Mouse (Mus musculus): ENCODE results near the gene Frg2f1. TPM values are rescaled to one million over a fixed set of nuclear protein-coding genes. Genes with fewer than 3 reads are reported as not detected.

Frg2f1 gene
- polyA plus RNA-seq, 1 experiment, result 2.2 TPM

DNA sequence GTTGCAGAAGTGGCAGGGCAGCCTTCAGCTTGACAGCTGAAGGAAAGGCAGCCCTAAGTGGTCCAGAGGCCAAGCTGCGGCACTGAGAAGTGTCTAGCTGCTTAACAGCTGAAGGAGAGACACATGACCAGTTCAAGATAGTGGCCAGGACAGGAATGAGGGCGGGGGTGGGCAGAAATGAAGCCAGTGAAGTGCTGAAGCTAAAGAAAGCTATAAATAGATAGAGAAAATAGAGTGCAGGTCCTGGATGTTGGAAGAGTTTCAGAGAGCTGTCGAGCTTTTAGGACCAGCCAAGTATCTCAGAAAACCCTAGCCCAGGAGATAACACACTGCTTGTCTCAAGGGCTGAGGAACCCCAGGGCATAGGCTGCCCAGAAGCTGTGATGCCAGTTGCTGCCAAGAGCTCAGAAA lies 26.6 kb downstream of the Frg2f1 start:
- Histone ChIP-seq H3K27ac (ENCODE audit: insufficient read depth, low read length) (no peak overlapping the region), H3K9me3 (replicated peaks; ENCODE audit: control insufficient read depth, insufficient read depth, low read length, poor library complexity, severe bottlenecking) (no peaks in the 10 kb centered on the region; the same call in 1 of the 2 replicates), H3K4me1 (ENCODE audit: control insufficient read depth, insufficient read depth, low read length) (no peaks in the 10 kb centered on the region), H3K36me3 (ENCODE audit: control insufficient read depth, insufficient read depth, low read length, poor library complexity, severe bottlenecking) (no peaks in the 10 kb centered on the region), H3K9ac (ENCODE audit: low read depth, poor library complexity, severe bottlenecking) (no peak overlapping the region), H3K4me3 (ENCODE audit: low read depth, low read length) (no peak overlapping the region), H3K27me3 (ENCODE audit: control insufficient read depth, insufficient read depth, low read length, poor library complexity, severe bottlenecking) (no peaks in the 10 kb centered on the region)
- TF ChIP-seq POLR2A (IDR thresholded peaks at IDR 0.05; ENCODE audit: insufficient read depth, low read length) (no peak), CTCF (IDR thresholded peaks at IDR 0.05; ENCODE audit: low read depth, low read length) (no peak), EP300 (IDR thresholded peaks at IDR 0.05; ENCODE audit: insufficient read depth, low read depth, low read length) (no peak)

DNA sequence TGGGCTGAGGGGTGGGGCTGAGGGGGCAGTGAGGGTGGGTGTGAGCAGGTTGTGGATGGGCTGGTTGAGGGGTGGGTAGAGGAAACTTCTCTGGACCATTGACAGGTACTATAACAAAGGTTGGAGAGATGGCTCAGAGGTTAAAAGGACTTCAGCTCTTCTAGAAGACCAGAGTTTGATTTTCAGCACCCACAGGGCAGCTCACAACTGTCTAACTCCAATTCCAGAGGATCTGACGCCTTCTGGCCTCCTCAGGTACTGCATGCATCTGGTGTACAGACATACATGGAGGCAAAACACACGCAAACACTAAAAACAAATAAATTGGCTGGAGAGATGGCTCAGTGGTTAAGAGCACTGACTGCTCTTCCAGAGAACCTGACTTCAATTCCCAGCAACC lies 27.7 kb downstream of the Frg2f1 start:
- Histone ChIP-seq H3K4me3 (ENCODE audit: low read depth, low read length) (no peak overlapping the region), H3K27ac (ENCODE audit: insufficient read depth, low read length) (no peak overlapping the region), H3K36me3 (ENCODE audit: control insufficient read depth, insufficient read depth, low read length, poor library complexity, severe bottlenecking) (no peaks in the 10 kb centered on the region), H3K9ac (ENCODE audit: low read depth, poor library complexity, severe bottlenecking) (no peak overlapping the region), H3K27me3 (ENCODE audit: control insufficient read depth, insufficient read depth, low read length, poor library complexity, severe bottlenecking) (no peaks in the 10 kb centered on the region), H3K4me1 (ENCODE audit: control insufficient read depth, insufficient read depth, low read length) (no peaks in the 10 kb centered on the region), H3K9me3 (replicated peaks; ENCODE audit: control insufficient read depth, insufficient read depth, low read length, poor library complexity, severe bottlenecking) (no peaks in the 10 kb centered on the region; the same call in 1 of the 2 replicates)
- no peak for TF ChIP-seq CTCF (IDR thresholded peaks at IDR 0.05; ENCODE audit: low read depth, low read length)
- TF ChIP-seq POLR2A (IDR thresholded peaks at IDR 0.05; ENCODE audit: insufficient read depth, low read length), result no peak
- TF ChIP-seq EP300 (IDR thresholded peaks at IDR 0.05; ENCODE audit: insufficient read depth, low read depth, low read length), result no peak

DNA sequence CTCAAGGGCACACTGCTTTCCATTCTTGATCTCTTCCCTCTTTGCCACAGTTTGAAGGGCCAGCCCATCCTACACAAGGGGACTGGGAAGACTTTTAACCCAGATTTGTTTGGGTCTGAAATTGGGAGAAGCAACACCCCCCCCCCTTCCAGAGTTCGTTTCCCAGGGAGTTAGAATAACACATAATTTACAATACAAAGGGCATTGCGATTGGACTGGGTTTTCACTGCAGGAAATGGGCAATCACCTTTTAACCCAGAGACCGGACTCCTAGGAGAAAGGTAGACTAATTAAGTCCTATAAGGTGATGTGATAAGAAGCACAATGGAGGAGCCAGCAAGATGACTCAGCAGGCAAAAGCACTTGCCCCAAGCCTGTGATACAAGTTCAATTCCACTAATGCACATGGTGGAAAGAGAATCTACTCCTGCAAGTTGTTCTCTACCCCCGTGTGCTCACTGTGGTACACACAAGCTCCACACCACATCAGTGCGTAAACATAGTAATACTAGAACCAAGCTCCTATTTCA lies 40.9 kb downstream of the Frg2f1 start:
- Histone ChIP-seq H3K4me1 (ENCODE audit: control insufficient read depth, insufficient read depth, low read length) (peaks cover 3% of the 10 kb centered on the region), H3K27me3 (ENCODE audit: control insufficient read depth, insufficient read depth, low read length, poor library complexity, severe bottlenecking) (peaks cover 3% of the 10 kb centered on the region; the same call in 1 of the 2 replicates), H3K27ac (ENCODE audit: insufficient read depth, low read length) (no peak overlapping the region), H3K9ac (ENCODE audit: low read depth, poor library complexity, severe bottlenecking) (no peak overlapping the region), H3K36me3 (ENCODE audit: control insufficient read depth, insufficient read depth, low read length, poor library complexity, severe bottlenecking) (no peaks in the 10 kb centered on the region), H3K4me3 (ENCODE audit: low read depth, low read length) (no peak overlapping the region), H3K9me3 (replicated peaks; ENCODE audit: control insufficient read depth, insufficient read depth, low read length, poor library complexity, severe bottlenecking) (no peaks in the 10 kb centered on the region)
- TF ChIP-seq CTCF (IDR thresholded peaks at IDR 0.05; ENCODE audit: low read depth, low read length) (no peak), EP300 (IDR thresholded peaks at IDR 0.05; ENCODE audit: insufficient read depth, low read depth, low read length) (no peak), POLR2A (IDR thresholded peaks at IDR 0.05; ENCODE audit: insufficient read depth, low read length) (no peak)

DNA sequence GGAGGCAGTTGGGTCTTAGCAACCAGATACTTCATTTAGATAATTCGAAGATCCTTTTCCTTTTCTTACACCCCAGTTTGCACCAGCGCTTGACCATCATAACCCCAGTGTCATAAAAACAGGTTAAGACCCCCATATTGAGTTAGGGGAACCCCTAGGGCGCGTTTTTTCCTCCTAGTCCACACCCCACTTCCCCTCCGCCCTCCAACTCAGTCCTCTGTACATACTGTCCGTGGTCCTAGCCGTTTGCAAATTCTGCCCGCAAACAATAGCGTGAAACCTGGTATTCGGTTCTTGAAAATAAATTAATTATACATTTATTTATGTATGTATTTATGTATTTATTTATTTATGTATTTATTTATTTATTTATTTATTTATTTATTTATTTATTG lies 46.4 kb downstream of the Frg2f1 start:
- Histone ChIP-seq H3K9ac (ENCODE audit: low read depth, poor library complexity, severe bottlenecking) (peak overlapping the region; percentile 56), H3K4me1 (ENCODE audit: control insufficient read depth, insufficient read depth, low read length) (peaks cover 3% of the 10 kb centered on the region), H3K4me3 (ENCODE audit: low read depth, low read length) (peak overlapping the region; percentile 59), H3K27ac (ENCODE audit: insufficient read depth, low read length) (no peak overlapping the region), H3K36me3 (ENCODE audit: control insufficient read depth, insufficient read depth, low read length, poor library complexity, severe bottlenecking) (no peaks in the 10 kb centered on the region), H3K9me3 (replicated peaks; ENCODE audit: control insufficient read depth, insufficient read depth, low read length, poor library complexity, severe bottlenecking) (no peaks in the 10 kb centered on the region; the same call in 1 of the 2 replicates), H3K27me3 (ENCODE audit: control insufficient read depth, insufficient read depth, low read length, poor library complexity, severe bottlenecking) (peaks cover 5% of the 10 kb centered on the region)
- TF ChIP-seq POLR2A (IDR thresholded peaks at IDR 0.05; ENCODE audit: insufficient read depth, low read length), result no peak
- no peak for TF ChIP-seq CTCF (IDR thresholded peaks at IDR 0.05; ENCODE audit: low read depth, low read length)
- TF ChIP-seq EP300 (IDR thresholded peaks at IDR 0.05; ENCODE audit: insufficient read depth, low read depth, low read length), result no peak

- Histone ChIP-seq H3K9ac (ENCODE audit: low read depth, poor library complexity, severe bottlenecking) (peak within 1 kb of the TSS; percentile 56), H3K9me3 (replicated peaks; ENCODE audit: control insufficient read depth, insufficient read depth, low read length, poor library complexity, severe bottlenecking) (no peaks in the 10 kb centered on the region; the same call in 1 of the 2 replicates), H3K4me1 (ENCODE audit: control insufficient read depth, insufficient read depth, low read length) (peaks cover 2% of the 10 kb centered on the region), H3K27me3 (ENCODE audit: control insufficient read depth, insufficient read depth, low read length, poor library complexity, severe bottlenecking) (peaks cover 5% of the 10 kb centered on the region), H3K36me3 (ENCODE audit: control insufficient read depth, insufficient read depth, low read length, poor library complexity, severe bottlenecking) (no peaks in the 10 kb centered on the region), H3K27ac (ENCODE audit: insufficient read depth, low read length) (no peak within 1 kb of the TSS), H3K4me3 (ENCODE audit: low read depth, low read length) (peak within 1 kb of the TSS; percentile 69)
- TF ChIP-seq EP300 (IDR thresholded peaks at IDR 0.05; ENCODE audit: insufficient read depth, low read depth, low read length), result no peak
- TF ChIP-seq CTCF (IDR thresholded peaks at IDR 0.05; ENCODE audit: low read depth, low read length), result no peak
- TF ChIP-seq POLR2A (IDR thresholded peaks at IDR 0.05; ENCODE audit: insufficient read depth, low read length), result no peak
Observed at GRCm38 (mm10) chr4:119492291-119492932, 46.9 kb downstream of the Frg2f1 start, which contains the start of gene Rimkla. Rimkla (minus strand) TSS chr4:119492628.

DNA sequence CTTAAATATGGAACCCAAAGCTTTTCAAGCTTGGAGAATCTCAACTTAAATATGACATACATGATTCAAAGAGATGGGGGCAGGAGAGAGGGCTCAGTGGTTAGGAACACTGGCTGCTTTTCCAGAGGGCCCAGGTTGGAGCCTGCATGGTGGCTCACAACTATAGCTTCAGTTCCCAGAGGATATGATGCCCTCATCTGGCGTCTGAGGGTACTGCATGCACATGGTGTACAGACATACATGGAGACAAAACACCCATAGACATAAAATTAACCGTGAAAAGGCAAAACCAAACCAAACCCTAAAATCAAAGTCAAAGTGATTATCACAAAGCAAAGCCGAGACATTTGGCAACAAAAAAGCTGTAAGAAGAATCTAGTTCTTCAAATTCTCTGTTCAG lies 48.5 kb downstream of the Frg2f1 start:
- H3K27me3 ChIP-seq (ENCODE audit: control insufficient read depth, insufficient read depth, low read length, poor library complexity, severe bottlenecking), result peaks cover 5% of the 10 kb centered on the region
- H3K4me3 ChIP-seq (ENCODE audit: low read depth, low read length), result no peak overlapping the region

More for the DNA sequence above, 48.5 kb downstream of the Frg2f1 start:
- Histone ChIP-seq H3K27ac (ENCODE audit: insufficient read depth, low read length) (no peak overlapping the region), H3K9me3 (replicated peaks; ENCODE audit: control insufficient read depth, insufficient read depth, low read length, poor library complexity, severe bottlenecking) (no peaks in the 10 kb centered on the region; the same call in 1 of the 2 replicates), H3K4me1 (ENCODE audit: control insufficient read depth, insufficient read depth, low read length) (no peaks in the 10 kb centered on the region), H3K36me3 (ENCODE audit: control insufficient read depth, insufficient read depth, low read length, poor library complexity, severe bottlenecking) (no peaks in the 10 kb centered on the region), H3K9ac (ENCODE audit: low read depth, poor library complexity, severe bottlenecking) (no peak overlapping the region)
- TF ChIP-seq CTCF (IDR thresholded peaks at IDR 0.05; ENCODE audit: low read depth, low read length) (peak; percentile 38), EP300 (IDR thresholded peaks at IDR 0.05; ENCODE audit: insufficient read depth, low read depth, low read length) (no peak)

Measured in ES-Bruce4 (cell line).